Mouse (Mus musculus) kidney, embryonic 16.5 days (tissue): Measurements from ENCODE around the gene Mrpl53. TPM values are rescaled to one million over a fixed set of nuclear protein-coding genes. Genes with fewer than 3 reads are reported as not detected.
A peak's percentile ranks its signal among the peaks of the same experiment; 100 is the strongest.

Source experiments
- ATAC-seq: fragments of 200-750 bp; cut with Nextera tagmentation; 2 replicates; pipeline ENCODE4 v1.8.0; 2017; ENCODE audit warnings: moderate TSS enrichment; ENCODE audit not compliant: low FRiP score, low TSS enrichment
- H3K27ac ChIP-seq: fragments of 300-500 bp; sonication (generic); 2 replicates; pipeline ENCODE4 v1.5.1; 2014; ENCODE audit warnings: low read length
- H3K27me3 ChIP-seq: fragments of 300-500 bp; sonication (generic); 2 replicates; pipeline ENCODE4 v1.6.1; 2014; ENCODE audit warnings: low read length, control low read depth, mixed read lengths; ENCODE audit not compliant: insufficient read depth
- H3K36me3 ChIP-seq: fragments of 300-500 bp; sonication (generic); 2 replicates; pipeline ENCODE4 v1.6.1; 2014; ENCODE audit warnings: low read length, control low read depth, mixed read lengths; ENCODE audit not compliant: insufficient read depth
- H3K4me1 ChIP-seq: fragments of 300-500 bp; sonication (generic); 2 replicates; pipeline ENCODE4 v1.6.1; 2014; ENCODE audit warnings: low read length, control low read depth, mixed read lengths; ENCODE audit not compliant: insufficient read depth
- H3K4me2 ChIP-seq: fragments of 300-500 bp; sonication (generic); replicated peaks from 2 replicates; pipeline ENCODE4 v1.6.1; 2014; ENCODE audit warnings: low read depth, low read length
- H3K4me3 ChIP-seq: fragments of 300-500 bp; sonication (generic); 2 replicates; pipeline ENCODE4 v1.5.1; 2014; ENCODE audit warnings: mild to moderate bottlenecking, low read length
- H3K9ac ChIP-seq: fragments of 300-500 bp; sonication (generic); replicated peaks from 2 replicates; pipeline ENCODE4 v1.6.1; 2014; ENCODE audit warnings: low read length
- H3K9me3 ChIP-seq: fragments of 300-500 bp; sonication (generic); 2 replicates; pipeline ENCODE4 v1.6.1; 2016; ENCODE audit warnings: low read length, control low read depth
- WGBS: fragments of 180-500 bp; shearing (Covaris S2); extraction: QIAGEN DNeasy Blood & Tissue Kit; methylation state at CpG from one replicate; pipeline ENCODE4 v1.1.7; 2014; 5-methylcytosine and 5-hydroxymethylcytosine counted together
- polyA plus RNA-seq: library from polyadenylated mRNA; unstranded; fragments of >200 nt; fragmentation: Nextera tagmentation; extraction: Ambion mirVana; gene quantifications from 2 replicates; pipeline ENCODE4 v1.2.1, GENCODE M21; 2015

Mrpl53 gene
- polyA plus RNA-seq = 131 and 143 TPM in 2 replicates

DNA sequence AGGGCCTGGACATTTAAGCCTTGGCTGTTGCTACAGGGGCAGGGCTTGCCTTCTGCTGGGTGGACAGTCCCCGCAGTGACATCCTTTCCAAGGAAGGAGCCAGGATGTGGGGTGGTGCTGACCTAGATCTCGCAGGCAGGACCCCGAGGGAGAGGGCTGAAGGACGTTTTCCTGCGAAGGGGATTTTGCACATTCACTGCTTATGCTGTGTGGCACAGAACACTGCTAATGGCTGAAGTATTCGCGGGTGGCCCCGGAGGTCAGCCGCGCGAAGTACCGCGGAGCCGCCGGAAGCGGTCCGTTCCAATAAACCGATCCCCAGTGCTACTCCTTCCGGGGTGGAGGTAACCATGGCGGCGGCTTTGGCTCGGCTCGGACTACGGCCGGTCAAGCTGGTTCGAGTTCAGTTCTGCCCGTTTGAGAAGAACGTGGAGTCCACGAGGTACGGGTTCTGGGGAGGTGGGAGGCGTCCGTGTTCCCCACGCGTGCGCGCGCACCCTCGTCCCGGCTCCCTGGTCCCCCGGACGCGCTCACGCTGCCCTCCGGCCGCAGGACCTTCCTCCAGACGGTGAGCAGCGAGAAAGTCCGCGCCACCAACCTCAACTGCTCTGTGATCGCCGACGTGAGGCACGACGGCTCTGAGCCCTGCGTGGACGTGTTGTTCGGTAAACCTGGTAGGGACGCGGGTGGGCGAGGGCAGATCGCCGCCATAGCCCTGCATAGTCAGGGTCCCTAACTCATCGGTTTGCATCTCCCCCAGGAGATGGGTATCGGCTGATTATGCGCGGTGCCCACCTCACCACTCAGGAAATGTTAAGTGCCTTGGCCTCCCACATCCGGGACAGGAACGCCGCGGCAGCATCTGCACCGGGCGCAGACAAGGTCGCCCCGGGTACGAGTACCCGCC is at the start of gene Mrpl53:
Gene Mrpl53, plus strand, starts transcription at position 279 of the 907 bp plus-strand sequence.
- Histone ChIP-seq H3K27ac (peak within 1 kb of the TSS; percentile 88), H3K4me1 (peaks cover 15% of the 10 kb centered on the region), H3K9ac (peak within 1 kb of the TSS; percentile 95), H3K4me3 (peak within 1 kb of the TSS; percentile 98), H3K36me3 (no peaks in the 10 kb centered on the region; the same call in 1 of the 2 replicates), H3K27me3 (no peaks in the 10 kb centered on the region), H3K9me3 (no peaks in the 10 kb centered on the region), H3K4me2 (peak within 1 kb of the TSS; percentile 69)
- peak; percentile 91 for ATAC-seq
- WGBS = under 1% methylated on average over 76 of the region's 76 CpGs

DNA sequence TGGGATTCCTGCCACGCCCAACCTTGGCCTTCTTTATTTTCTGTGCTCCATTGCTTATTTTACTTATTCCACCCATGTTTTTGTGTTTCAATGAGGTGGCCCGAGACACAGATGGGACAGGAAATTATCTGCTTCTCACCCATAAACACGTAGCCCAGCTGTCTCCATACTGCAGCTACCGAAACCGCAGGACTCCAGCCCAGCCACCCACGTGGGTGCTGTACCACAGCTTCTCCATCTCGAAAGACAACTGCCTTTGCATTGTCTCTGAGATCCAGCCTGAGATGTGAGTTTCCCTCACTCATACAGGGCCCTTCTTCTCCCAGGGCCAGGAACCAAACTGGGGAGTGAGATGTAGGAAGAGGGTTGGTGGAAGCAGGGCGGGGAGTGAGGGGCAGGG is 42.8 kb upstream of the Mrpl53 start:
- no peak overlapping the region for H3K9ac ChIP-seq
- H3K4me3 ChIP-seq = no peak overlapping the region
- H3K27ac ChIP-seq = no peak overlapping the region
- 52% methylated on average over 8 of the region's 8 CpGs for WGBS
- peaks cover 18% of the 10 kb centered on the region for H3K4me1 ChIP-seq
- H3K4me2 ChIP-seq = no peak overlapping the region
- H3K9me3 ChIP-seq = no peaks in the 10 kb centered on the region
- no peaks in the 10 kb centered on the region for H3K36me3 ChIP-seq
- H3K27me3 ChIP-seq = peaks cover 93% of the 10 kb centered on the region
- no peak for ATAC-seq

DNA sequence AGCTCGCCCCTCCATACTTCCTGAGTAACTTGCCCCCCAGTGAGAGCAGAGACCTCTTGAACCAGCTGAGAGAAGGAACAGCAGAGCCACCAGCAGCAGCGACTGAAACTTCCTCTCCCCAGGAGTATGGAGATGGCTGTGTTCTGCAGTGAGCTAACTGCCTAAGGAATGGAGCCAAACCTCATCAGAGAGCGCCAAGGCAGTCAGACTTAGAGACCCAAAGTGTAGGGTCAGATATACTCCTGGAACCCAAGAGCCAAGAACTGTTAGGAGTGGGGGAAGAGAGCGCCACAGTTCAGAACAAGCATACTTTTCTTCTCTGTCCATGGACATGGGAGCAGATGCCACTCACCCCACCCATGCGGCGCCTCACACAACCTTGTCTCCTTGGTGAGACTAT is 42.4 kb upstream of the Mrpl53 start:
- 46% methylated on average over 6 of the region's 6 CpGs for WGBS
- H3K36me3 ChIP-seq = no peaks in the 10 kb centered on the region
- peaks cover 23% of the 10 kb centered on the region for H3K4me1 ChIP-seq
- no peak overlapping the region for H3K27ac ChIP-seq
- H3K9ac ChIP-seq = no peak overlapping the region
- no peaks in the 10 kb centered on the region for H3K9me3 ChIP-seq
- no peak overlapping the region for H3K4me2 ChIP-seq
- H3K4me3 ChIP-seq = no peak overlapping the region
- ATAC-seq = no peak
- H3K27me3 ChIP-seq = peaks cover 95% of the 10 kb centered on the region

DNA sequence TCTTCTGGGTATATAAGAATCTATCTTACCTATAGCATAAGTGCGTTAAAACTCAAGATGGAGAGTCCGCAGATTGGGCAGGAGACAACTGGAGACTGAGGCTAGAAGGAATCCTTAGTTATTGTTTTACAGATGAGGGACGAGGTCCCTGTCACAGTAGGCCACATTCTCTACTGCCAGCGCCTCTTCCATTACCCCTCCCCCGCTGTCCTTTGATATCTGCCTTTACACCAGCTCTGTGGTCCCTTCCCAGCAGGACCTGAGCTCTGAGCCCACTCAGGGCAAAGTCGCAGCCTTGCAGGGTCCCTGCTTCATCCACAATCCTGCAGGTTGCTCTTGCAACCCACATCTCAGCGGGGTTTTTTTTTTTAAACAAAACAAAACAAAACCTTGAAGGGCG is 40.6 kb upstream of the Mrpl53 start:
- Histone ChIP-seq H3K4me2 (peak overlapping the region; percentile 54), H3K9ac (no peak overlapping the region), H3K9me3 (no peaks in the 10 kb centered on the region), H3K4me1 (peaks cover 25% of the 10 kb centered on the region), H3K36me3 (no peaks in the 10 kb centered on the region), H3K27ac (no peak overlapping the region), H3K4me3 (peak overlapping the region; percentile 38), H3K27me3 (peaks cover 98% of the 10 kb centered on the region)
- 10% methylated on average over 8 of the region's 8 CpGs for WGBS
- no peak for ATAC-seq

DNA sequence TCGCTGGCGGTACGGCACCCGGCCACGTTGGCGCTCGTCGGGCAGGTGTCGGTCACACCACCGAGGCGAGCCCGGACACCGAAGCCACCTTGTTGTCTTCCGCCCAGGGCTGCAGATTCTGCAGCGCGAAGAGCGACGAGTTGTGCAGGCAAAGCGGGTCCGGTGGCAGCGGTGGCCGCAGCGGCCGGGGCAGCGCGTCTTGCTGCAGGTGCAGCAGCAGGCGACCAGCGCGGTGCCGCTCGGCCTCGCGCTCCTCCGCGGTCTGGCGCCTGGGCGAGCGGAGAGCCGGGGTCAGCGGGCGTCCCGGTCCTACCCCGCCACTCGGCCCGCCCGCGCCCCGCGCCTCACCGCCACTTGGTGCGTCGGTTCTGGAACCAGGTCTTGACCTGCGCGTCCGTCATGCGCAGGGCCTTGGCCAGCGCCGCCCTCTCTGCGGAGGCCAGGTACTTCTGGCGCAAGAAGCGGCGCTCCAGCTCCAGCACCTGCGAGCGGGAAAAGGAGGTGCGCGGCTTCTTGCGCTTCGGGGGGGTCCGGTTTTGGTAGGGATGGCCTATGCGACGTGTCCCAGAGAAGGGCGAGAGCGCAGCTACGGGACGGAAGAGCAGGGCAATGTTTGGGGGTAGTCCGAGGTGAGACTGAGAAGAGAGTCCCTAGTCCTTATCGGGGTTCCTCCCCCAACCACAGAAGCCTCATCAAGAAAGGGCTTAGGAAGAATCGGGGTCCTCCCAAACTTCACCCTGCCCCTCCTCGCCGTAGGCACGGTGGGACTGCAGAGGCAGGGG is 39.9 kb upstream of the Mrpl53 start:
- ATAC-seq = no peak
- Histone ChIP-seq H3K4me2 (peak overlapping the region; percentile 54), H3K27ac (no peak overlapping the region), H3K4me3 (peak overlapping the region; percentile 38), H3K36me3 (no peaks in the 10 kb centered on the region), H3K27me3 (peaks cover 97% of the 10 kb centered on the region), H3K9ac (0 out of 2 replicates have a peak overlapping the region, but pooled peaks have one; percentile 5), H3K4me1 (peaks cover 25% of the 10 kb centered on the region), H3K9me3 (no peaks in the 10 kb centered on the region)
- under 1% methylated on average over 81 of the region's 81 CpGs for WGBS

DNA sequence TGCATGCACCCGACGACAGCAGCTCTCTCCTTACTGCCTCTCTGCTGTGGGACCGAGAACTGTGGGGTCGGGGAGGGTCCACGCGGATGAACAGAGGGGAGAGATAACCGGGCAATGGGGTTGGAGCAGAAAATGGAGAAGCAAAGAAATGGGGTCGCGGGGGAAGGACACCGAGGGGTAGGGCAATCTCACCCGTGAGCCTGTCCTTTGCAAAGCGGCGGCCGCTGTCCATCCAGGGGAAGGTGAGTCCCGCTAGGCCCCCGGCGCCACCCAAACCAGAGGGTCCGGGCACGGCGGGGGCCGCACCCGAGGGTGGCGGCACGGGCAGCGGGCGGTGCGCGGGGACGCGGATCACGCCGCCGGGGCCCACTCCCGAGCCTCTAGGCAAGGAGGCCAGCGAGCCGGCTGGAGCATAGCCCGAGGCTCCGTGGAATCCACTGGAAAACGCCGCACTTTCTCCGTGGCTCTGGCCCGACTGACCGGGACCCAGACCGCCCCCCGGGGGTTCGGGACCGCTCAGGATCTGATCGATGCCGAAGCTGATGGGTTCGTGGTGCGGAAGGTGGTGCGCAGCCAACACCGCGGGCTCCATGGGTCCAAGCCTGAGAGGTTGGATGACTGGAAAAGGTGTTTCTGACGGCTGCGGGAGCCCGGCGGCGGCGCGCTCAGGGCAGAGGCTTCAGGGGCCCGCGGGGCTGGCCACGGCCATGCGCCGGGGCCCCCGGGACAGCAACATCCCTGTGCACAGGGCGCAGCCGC is 39.2 kb upstream of the Mrpl53 start:
- peaks cover 97% of the 10 kb centered on the region for H3K27me3 ChIP-seq
- no peak overlapping the region for H3K27ac ChIP-seq
- H3K9me3 ChIP-seq = no peaks in the 10 kb centered on the region
- no peaks in the 10 kb centered on the region for H3K36me3 ChIP-seq
- H3K4me3 ChIP-seq = peak overlapping the region; percentile 38
- no peak overlapping the region; the same call in 1 of the 2 replicates for H3K9ac ChIP-seq
- peaks cover 25% of the 10 kb centered on the region for H3K4me1 ChIP-seq
- ATAC-seq = peak; percentile 22; the same call in 1 of the 2 replicates
- under 1% methylated on average over 69 of the region's 69 CpGs for WGBS
- peak overlapping the region; percentile 44 for H3K4me2 ChIP-seq

DNA sequence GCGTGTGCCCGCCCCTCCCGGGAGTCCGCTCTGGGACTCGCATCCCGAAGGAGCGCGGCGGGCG is 38.8 kb upstream of the Mrpl53 start, which contains the start of gene Tlx2:
Gene Tlx2, minus strand, starts transcription at position 47 of the 64 bp plus-strand sequence.
- no peak for ATAC-seq
- Histone ChIP-seq H3K27ac (no peak within 1 kb of the TSS), H3K9me3 (no peaks in the 10 kb centered on the region), H3K36me3 (no peaks in the 10 kb centered on the region), H3K4me3 (peak within 1 kb of the TSS; percentile 38), H3K9ac (no peak within 1 kb of the TSS; the same call in 1 of the 2 replicates), H3K4me1 (peaks cover 25% of the 10 kb centered on the region), H3K27me3 (peaks cover 96% of the 10 kb centered on the region), H3K4me2 (peak within 1 kb of the TSS; percentile 54)
- 1% methylated on average over 10 of the region's 10 CpGs for WGBS

DNA sequence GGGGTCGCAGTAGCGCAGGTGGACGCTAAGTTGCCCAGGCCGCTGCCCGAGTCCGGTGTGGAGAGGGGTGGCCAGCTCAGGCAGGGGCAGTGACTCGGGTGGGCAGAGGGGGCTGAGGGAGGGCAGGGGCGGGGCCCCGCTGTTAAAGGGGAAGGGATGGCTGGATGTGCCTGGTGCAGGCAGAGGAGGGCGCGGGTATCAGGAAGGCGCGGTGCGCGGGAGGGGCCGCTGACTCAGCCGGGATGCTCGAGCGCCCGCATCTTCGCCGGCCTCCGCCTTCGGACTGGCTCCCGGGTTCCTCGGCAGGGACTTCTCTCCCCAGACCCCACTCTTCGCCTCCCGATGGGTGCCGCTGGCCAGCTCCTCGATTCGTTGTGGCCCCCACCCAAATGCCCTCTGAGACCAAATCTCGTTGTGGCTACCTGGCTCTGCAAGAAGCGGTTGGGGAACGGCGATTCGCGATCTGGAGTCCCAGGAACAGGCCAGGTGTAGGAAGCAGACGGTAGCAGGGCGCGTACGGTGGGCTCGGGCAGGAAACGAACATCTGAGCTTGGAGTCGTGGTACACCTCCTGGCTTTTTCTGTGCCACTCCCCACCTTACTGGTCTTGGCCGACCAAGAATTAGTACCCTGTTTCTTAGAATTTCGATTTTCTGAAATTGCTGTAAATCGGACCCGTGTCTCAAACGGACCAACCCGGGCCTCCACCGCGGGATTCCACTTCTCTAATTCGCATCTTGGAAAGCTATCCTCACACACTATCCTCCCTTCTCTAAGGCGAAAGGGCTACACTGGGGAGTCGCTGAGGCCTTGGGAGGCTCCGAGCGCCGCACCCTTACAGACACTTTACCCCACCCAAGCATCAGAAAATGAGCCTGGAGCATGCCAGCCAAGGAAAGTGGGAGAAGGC is 38.3 kb upstream of the Mrpl53 start:
- H3K27ac ChIP-seq = no peak overlapping the region
- no peaks in the 10 kb centered on the region for H3K9me3 ChIP-seq
- no peaks in the 10 kb centered on the region for H3K36me3 ChIP-seq
- H3K4me1 ChIP-seq = peaks cover 25% of the 10 kb centered on the region
- peak overlapping the region; percentile 38 for H3K4me3 ChIP-seq
- no peak overlapping the region for H3K9ac ChIP-seq
- peak overlapping the region; percentile 44 for H3K4me2 ChIP-seq
- ATAC-seq = peak; percentile 32; the same call in 1 of the 2 replicates
- peaks cover 95% of the 10 kb centered on the region for H3K27me3 ChIP-seq
- WGBS = under 1% methylated on average over 57 of the region's 58 CpGs

DNA sequence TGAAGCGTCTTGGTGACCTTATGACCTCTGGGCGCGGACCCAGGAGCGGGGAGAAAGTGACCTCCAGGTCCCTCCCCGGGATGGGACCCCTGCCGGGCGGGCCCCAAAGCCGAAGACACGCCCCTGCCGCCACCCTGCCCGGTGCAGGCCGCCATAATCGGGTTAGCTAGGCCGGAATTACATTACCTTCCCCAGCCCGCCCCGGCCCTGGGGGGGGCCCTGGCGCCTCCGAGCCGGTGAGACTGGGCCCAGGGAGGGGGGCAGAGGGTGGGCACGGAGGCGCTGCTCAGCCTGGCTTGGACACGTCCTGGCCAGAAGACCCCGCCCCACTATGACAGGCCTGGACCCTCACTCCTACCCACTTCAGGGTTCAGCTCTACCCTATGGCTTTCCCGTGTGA is 37.6 kb upstream of the Mrpl53 start:
- peak overlapping the region; percentile 30 for H3K4me3 ChIP-seq
- H3K4me2 ChIP-seq = peak overlapping the region; percentile 26; the same call in 1 of the 2 replicates
- WGBS = under 1% methylated on average over 17 of the region's 24 CpGs

More for the DNA sequence above, 37.6 kb upstream of the Mrpl53 start:
- Histone ChIP-seq H3K4me1 (peaks cover 25% of the 10 kb centered on the region), H3K36me3 (no peaks in the 10 kb centered on the region), H3K9ac (no peak overlapping the region), H3K27me3 (peaks cover 95% of the 10 kb centered on the region), H3K9me3 (no peaks in the 10 kb centered on the region), H3K27ac (no peak overlapping the region)
- ATAC-seq = peak; percentile 40
